Mouse (Mus musculus) mouse trophoblast stem cell (cell line): ENCODE data around the gene Ephb2.

Experiments
- in situ Hi-C, 2 experiments: fragments of 300-500 bp; cut with MseI, MboI; formaldehyde crosslinking; loops; 2 replicates in 1 of 2; 3 replicates in 1 of 2; pipeline ENCODE4 v1.15.1; 2025

The Ephb2 gene

DNA sequence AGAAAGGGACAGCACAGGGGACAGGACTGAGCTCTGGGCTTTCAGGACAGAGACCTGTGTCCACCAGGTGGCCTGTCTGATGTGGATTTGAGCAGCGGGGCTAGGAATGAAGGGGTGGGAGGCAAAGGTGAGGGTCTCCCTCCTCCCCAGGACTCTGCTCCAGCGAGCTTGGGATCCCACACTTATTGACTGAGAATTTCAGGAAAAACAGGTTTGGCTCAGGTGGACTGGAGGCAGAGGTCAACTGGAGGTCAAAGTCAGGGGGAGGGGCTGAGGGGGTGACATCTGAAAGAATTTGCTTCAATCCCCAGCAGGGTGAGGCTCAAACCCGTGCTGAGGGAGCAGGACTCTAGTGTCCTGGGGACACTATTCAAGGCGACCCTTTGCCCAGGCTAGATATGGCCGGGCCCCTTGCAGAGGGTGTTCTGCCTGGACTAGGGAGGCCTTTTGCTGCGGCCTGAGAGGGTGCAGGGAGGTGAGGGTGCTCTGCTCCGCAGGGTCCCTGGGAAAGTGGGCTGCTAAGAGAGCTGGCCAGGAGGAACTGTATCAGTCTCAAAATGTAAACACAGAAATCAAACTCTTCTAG, 103.2 kb downstream of the Ephb2 start:
- in situ Hi-C loops, result no loop called here

DNA sequence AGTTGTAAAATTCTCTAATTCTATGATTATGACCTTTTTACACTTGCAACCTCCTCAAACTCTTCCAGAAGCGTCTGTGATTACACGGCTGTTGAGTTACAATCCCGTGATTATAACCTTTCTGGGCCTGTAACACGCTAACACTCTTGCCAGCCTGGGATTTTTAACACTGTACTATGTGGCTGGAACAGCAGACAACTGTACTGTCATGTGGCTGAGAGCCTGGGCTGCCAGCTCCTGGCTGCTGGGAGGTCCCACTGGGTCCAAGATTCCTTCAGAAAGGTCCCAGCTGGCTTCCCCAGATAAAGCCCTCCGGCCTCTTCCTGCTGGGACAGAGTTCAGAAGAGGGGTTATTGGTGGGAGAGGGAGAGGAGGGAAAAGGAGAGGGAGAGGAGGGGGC, 104.0 kb downstream of the Ephb2 start:
- in situ Hi-C loops, result no loop called here

DNA sequence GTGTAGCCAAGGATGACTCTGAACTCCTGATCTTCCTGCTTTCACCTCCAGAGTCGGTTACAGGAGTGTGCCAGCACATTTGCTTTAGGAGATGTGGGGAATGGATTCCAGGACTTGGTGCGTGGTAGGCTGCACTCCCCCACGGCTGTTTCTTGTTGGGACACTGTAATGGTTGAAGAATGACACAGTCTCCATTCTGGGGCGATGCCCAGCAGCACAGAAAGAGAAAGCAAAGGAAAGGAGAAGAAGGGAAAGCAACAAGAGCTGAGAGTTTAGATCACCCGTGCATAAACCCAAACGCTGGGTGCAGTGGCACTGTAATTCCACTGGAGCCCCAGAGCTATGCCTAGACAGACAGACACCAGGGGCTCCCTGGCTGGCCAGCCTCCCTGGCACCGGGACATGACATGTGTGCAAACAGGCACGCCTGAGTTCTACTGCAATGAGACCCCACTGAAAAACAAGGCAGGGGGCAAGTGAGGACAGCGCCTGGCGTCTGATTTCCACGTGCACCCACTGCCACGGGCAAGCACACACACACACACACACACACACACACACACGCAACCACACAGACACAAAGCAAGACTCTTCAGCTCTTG, 104.7 kb downstream of the Ephb2 start:
- in situ Hi-C loops, result no loop called here

DNA sequence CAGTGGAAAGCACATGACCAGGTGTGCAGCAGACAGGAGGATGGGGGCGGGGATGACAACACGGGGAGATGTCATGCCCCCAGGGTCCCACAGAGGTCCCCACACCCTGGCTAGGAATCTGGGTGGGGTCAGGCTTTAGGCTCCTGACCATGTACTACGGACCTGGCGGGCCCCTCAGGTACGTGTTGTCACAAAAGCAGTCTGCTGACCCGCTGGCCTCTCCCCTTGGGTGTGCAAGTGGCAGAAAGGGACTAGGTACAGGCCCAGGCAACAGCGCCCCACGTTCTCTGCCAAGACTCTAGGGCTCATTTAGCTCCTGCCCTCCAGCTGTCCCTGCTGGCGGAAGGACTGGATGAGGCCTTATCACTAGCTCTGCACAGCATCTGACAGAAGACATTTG, 105.3 kb downstream of the Ephb2 start:
- in situ Hi-C loops, result no loop called here

DNA sequence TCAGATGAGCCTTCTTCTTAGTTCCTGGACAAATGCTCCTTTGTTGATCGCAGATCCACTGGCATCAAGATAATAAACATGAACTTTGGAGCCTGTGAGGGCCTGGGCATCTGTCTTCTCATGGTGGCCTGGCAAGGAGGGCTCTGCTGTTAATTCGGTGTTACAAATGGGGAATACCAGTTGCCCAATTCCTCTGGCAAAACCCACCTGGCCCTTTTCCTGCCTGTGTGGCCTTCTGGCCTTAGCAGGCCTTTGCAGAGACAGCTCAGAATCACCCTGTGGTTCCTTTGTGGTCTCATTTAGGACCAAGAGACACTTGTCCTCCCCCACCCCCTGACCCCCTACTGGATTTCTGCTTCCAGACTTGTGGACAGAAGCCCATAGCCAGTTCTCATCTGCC, 106.2 kb downstream of the Ephb2 start:
- in situ Hi-C loops, result no loop called here

DNA sequence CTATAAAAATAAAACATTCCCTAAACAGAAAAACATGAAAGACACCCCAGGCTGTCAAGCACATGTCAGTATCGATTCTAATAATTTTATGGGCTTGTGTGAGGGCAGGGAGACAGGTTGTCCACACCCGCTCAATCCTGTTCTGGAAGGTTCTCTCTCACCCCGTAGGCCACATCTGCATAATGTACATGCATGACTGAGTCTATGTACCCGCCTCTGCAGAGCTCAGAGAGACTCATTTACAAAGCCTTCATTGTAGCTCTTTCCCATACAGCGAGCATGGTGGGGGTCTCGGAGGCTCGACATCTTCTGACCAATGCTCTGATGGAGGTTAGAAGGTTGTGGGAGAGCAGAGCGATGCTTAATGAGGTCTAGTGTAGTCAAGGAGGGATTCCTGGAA, 108.8 kb downstream of the Ephb2 start:
- in situ Hi-C loops, result no loop called here

DNA sequence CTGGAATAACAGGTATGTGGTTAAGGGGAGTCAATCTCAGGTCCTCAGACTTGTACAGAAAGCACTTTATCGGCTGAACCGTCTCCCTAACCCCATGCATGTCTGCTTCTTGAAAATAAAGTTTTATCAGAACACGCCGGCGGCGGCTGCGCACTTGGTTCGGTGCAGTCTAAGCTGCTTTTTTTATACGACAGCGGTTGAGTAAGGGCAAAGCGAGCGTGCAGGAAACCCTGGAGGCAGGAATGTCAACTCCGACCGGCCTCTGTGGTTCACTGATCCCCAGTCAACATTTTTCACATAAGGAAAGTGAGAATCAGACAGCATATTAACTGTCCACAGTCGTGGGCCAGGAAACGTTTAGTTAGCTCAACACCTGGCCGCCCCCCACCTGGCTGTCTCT, 111.1 kb downstream of the Ephb2 start:
- in situ Hi-C loops, result no loop called here

DNA sequence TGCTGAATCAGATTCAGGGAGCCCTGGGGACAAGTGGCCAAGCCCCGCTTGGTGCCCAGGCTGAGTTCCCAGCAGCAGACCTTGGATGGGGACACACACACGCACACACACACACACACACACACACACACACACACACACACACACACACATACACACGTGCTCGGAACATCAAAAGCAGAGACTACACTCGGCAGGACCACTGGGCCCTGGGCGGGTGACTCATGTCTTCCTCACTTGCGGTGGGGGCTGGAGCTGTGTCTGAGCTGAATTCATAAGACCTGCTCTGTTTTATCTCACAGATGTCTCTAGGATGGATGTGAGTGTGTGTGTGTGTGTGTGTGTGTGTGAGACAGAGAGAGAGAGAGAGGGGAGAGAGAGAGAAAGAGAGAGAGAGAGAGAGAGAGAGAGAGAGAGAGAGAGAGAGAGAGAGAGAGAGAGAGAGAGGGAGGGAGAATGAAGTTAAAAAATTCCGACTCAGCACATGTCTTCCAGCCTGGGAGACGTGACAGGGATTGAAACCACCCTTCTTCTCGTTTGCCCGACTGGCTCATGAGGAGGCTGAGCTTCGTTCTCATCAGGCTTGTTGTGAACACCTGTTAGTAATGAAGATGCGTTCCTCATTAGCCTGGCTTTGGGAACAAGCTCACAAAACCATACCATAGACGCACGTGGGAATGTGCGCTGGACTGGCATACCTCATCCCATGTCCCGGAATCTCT, 113.3 kb downstream of the Ephb2 start:
- in situ Hi-C loops, result no loop called here

DNA sequence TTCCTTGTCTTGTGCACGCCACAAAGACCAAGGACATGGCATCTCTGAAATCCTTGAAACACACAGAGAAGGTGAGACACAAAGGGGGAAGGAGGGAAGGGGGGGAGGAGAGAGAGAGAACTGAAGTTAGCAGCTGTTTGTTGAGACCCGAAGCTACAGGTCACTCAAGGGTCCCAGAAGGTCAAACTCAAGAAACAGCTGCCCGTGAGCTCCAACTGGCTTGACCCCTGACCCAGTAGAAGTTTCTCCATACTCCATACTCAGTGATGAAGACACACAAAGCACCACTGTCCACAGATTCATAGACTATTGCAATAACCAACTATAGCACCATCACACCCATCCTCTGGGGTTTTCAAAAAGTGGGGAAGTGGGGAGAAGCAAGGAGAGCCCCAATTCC, 113.9 kb downstream of the Ephb2 start:
- in situ Hi-C loops, result no loop called here

DNA sequence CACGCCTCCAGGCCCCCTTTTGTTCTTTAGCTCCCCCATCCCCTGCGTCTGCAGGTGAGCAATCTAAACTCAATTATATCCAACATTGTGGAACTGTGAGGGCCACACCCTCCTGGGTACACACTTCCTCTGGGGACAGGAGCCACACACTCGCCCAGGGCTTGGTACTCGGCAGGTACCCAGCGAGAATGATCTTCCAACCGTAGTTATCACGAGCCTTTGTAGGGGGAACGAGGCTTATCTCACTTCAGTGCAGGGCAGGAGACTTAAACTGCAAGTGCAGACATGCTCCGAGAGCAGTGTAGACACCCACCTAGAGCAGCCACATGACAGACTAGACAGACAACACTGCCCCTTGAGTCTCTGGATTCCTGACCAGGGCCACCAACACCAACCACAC, 115.8 kb downstream of the Ephb2 start:
- in situ Hi-C loops, result no loop called here

DNA sequence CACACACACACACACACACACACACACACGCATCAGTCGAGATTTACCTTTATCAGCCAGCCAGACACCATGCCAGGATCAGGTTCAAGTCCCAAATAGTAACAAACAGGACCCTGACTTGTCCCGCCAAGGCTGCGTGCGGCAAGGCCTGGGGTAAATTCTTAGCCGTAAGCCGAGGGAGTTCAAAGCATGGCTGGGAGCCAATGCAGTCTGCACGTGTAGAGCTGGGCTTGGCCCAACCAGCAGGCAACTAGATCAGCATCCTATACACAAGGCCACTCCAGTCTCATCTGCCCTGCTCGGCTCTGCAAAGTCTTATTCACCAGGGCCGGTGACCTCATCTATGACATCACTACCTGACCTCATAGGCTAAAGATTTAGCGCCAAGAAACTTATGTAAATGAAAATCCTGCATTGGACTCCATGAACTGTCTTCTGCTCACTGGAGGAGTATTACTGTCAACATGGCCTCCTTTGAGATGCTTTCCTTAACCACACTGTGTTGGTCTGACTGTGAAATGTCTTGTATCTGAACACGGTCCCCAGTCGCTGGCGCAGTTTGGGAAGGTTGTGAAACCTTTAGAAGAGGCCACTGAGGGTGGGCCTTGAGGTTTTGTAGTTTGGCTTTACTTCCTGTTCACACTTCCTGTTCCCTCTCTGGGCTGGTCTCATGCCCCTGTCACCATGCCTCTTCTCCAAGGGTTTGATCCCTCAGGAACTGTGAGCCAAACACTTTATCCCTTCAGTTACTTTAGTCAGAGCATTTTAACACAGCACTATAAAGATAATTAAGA, 117.4 kb downstream of the Ephb2 start:
- in situ Hi-C loops, result no loop called here

DNA sequence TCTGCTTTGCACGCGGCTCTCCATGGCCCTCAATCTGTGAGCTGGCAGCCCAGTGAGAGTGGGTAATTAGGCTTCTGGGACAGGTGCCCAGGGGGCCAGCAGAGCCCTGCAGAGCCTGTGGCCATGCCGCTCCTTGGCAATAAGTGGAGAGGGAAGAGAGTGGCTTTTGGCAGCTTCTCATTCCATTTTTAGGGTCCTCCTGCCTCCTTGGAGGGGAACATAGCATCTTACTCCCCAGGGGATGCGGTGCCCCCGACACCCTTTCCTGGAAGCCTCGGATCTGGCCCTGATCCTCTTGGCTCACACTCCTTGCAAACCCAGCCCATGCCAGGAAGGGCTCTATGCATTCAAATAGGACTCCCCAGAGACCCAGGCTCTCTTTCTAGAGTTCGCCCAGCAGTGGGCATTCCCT, 119.2 kb downstream of the Ephb2 start:
- in situ Hi-C loops, result no loop called here

DNA sequence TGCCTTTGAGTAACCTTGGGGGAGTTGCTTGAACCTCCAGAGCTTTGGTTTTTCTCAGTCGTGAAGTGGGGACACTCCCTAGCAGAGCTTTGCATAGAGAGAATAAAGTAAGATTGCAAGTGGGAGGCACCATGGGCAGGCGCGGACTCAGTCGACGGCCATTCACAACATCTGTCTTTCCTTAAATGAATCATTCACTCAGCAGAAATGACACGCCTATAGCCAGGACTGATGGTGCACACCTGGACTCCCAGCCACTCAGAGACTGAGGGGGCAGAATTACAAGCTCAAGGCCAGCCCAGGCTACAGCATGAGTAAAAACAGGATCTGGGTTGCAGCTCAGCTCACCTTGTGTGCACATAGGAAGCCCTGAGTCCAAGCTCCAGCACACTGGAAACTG, 121.3 kb downstream of the Ephb2 start:
- in situ Hi-C loops, result no loop called here

DNA sequence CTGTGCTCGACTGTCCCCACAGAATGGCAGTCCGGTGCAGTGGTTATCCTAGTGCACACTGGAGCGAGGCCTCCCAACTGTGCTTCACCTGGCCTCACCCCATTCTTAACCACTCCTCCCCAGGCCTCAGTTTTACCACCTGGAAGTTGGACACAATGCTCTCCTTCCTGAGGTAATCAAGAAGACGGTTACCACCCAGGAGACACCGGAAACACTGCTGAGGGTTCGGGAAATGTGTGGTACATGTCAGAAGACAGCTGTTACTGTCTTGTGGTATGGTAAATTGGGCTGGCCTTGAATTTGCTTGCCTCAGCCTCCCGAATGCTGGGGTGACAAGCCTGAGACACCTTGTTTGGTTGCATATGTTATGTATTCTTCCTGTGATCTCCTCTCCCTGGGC, 121.9 kb downstream of the Ephb2 start:
- in situ Hi-C loops, result no loop called here

DNA sequence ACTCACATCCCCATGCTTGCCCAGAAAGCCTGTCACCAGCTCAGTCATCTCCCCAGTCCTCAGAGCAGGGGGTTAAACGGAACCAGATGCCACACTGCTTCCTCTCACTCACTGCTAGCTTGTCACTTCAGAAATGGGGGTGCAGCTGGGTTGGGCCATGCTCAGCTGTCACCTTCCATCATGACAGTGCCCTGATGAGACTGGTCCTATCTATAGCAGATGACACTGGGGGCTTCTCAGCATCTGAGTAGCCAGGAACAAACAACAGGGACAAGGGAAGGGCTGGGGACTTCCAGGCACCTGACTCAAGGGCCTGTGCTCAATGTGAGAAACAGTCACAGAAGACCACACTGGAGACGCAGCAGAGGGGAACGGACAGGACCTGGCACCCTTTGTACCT, 122.4 kb downstream of the Ephb2 start:
- in situ Hi-C loops, result no loop called here

DNA sequence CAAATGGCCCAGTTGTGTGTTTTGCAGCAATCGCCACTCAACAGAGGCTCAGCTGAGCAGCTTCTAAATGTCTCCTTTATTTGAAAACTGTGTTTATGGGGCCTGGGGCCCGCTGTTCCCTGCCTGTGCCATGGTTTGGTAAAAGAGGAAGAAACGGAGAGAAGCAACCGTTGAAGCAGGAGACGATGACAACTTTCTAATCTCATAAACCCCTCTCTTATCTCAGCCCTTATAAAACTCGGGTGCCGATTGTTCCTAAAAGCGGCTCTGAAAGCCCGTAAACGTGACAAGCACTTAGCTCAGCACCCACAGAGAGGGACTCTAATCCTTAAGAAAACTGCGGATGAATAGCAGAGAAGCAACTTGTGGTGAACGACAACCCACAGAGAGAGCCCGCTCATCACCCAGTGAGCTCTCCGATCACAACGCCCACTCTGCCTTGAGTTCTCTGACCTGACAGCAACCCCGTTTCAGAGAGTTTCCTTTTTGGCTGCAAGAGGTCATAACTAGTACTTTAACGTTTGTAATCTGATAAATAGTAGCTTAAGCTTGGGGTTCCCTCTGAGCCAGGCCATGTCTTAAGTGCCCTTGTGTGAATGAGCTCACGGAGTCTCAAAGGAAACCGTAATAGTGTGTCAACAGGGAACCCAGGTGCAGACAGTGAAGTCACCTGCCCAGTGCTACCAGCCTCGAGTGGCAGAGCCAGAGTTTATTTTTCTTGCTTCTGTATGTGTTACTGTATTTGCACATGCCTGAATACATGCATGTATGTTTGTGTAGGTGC, 123.6 kb downstream of the Ephb2 start:
- in situ Hi-C loops, result no loop called here

DNA sequence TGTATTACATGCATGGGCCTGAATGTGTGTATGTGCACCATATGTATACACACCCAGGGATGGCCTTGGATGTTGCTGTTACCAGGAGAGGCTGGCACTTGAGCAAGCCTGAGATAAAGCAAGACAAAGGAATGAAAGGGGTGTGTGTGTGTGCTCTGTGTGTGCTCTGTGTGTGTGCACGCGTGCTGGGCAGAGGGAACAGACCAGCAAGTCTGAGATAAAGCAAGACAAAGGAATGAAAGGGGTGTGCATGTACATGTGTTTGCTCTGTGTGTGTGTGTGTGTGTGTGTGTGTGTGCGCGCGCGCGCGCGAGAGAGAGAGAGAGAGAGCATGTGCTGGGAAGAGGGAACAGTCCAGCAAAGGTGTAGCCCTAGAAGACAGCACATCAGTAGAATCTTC, 125.4 kb downstream of the Ephb2 start:
- in situ Hi-C loops, result no loop called here

DNA sequence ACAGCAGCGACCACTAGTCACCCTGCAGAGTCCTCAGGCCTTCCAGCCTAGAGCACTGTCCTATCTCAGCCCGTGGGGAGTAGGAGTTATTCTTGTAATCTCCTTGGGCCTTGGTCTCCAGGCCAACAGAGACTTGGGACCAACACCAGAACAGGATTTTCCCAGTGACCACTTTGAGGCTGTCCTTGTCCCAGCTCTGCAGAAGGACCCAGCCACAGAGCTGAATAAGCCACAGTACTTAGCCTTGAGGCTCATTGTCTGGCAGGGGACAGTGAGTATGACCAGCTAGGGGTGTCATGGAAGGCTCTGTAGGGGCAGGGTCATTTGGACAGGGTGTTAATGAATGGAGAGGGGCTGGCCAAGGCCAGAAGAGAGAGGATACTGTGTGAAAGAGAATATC, 126.8 kb downstream of the Ephb2 start:
- in situ Hi-C loops, result no loop called here

DNA sequence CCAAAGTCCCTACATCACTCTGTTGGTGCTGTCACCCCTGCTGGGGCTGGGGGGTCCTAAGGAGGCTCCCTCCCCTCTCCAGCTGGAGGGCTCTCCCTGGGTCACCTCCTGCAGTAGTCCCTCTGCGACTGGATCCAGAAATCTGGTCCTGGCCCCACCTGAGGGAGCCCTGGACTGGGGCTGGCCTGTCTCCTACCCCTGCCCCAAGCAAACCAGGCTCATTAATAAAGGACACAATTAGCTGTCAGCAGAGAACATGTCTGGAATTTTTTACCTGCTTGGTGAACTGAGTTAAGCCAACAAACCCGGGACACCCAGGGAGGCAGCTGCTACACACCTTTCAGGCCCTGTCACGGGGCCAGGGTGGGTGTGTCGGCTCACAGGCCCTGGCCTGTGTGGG, 129.1 kb downstream of the Ephb2 start:
- in situ Hi-C loops, result no loop called here

DNA sequence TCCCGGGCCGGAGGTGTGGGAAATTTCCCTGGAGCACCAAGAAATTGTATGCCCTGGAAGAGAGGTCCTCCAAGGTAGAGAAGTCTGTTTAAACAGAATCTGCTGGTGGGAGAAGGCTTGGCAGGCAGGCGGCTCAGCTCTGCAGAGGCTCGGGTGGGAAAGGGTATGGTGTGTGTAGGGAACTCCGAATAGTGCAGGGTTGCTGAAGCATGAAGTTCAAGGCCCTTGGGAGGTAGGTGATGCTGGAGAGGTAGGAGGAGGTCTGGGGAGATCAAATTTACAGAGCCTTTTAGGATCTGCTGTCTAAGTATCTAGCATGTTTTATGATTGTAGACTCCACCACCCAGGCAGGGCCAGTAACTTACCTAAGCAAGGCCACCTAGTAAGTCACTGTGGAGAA, 130.7 kb downstream of the Ephb2 start:
- in situ Hi-C loops, result no loop called here

DNA sequence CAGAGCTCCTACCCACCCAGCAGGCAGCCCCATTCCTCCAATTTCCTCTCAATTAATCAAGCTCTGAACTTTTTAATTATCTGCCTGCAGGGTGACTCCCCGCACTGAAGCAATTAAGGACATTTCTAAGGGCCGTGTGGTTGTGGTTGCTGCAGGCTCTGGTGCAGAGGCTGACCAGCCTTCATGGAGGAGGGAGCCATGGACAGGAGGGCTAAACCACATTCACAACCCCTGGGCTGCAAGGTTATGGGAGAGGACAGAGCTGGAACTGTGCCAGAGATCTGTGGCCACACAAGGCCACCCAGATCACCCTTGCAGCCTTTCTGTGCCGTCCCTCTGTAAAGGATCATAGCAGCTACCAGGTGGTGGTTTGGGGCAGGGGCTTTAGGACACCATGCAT, 131.2 kb downstream of the Ephb2 start:
- in situ Hi-C loops, result no loop called here

DNA sequence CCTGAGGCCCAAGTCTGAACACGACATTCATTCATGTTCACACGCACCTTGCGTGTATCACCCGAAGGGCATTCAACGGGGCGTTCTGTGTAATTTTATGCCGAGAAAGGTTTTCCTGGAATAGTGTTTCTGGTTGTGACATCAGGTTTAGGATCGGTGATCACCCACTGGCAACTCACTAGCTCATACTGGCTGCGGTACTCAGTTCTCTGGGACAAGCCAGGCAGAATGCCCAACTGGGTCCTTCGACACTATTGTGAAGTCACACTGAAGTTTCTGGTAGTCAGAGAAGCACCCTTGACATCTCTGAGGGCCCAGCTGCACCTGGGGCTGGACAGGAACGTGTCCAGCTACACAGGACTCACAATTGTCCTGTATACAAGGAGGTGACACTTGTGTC, 132.4 kb downstream of the Ephb2 start:
- in situ Hi-C loops, result no loop called here
